Comparison of ENCODE assay signal across 12 mouse cellular contexts in the genomic region with DNA sequence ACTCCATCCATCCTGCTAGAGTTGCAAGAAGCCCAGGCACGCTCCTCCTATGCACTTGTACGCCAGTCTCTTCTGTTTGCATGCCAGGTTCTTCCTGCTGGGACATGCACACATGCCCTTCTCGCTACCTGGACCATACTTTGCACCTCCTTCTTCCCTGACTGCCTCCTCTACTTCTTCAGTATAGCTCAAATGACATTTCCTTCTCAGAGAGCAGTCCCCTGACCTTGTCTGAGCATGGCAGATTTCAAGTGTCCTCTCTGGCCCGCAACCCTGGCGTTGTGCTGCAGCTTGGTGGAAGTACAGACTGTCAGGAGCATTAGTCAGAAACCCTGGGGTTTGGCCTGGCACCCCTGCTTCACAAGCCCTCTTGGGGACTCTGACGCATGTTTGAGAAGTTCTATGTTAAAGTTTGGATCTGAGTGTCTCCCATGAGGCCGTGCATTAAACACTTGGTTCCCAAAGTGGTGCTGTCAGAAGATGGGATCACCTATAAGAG.
"Had no signal": no experiment of that assay in that cellular context is flagged by ENCODE, and none has a peak within 500 bp of the region (broad histone marks: within the 10 kb centered on the region; RNA-seq: fewer than 3 reads in every experiment).

No protein-coding gene starts in this region.

- H3K4me3 ChIP-seq: limb, embryonic 12.5 days; limb, embryonic 15.5 days; midbrain, embryonic 12.5 days had no signal

- DNase-seq: kidney, adult 9 months; kidney, postnatal 25 days; left cerebral cortex, postnatal 4 days; liver, postnatal 0 days; lung, embryonic 14.5 days; thymus, adult 18-20 months; thymus, postnatal 36 days had no signal

- H3K27ac ChIP-seq: limb, embryonic 12.5 days; limb, embryonic 15.5 days; liver, embryonic 14.5 days; macrophage had no signal
